Mouse (Mus musculus) stomach, postnatal 0 days (tissue): ENCODE results near the gene Vegfa. TPM values are rescaled to one million over a fixed set of nuclear protein-coding genes. Genes with fewer than 3 reads are reported as not detected.
A peak's percentile ranks its signal among the peaks of the same experiment; 100 is the strongest.

ENCODE experiments used
- ATAC-seq: fragments of 200-750 bp; cut with Nextera tagmentation; 2 replicates; pipeline ENCODE4 v1.8.0; 2017; ENCODE audit not compliant: low FRiP score, low TSS enrichment
- DNase-seq: peaks from one replicate; pipeline ENCODE4 v3.0.0-alpha.2; 2016; ENCODE audit warnings: low spot score
- H3K27ac ChIP-seq: fragments of 300-500 bp; sonication (generic); replicated peaks from 2 replicates; pipeline ENCODE4 v1.5.1; 2014; ENCODE audit warnings: mild to moderate bottlenecking, control low read depth
- H3K27me3 ChIP-seq: fragments of 300-500 bp; sonication (generic); 2 replicates; pipeline ENCODE4 v1.6.1; 2014; ENCODE audit warnings: low read length; ENCODE audit not compliant: control insufficient read depth, insufficient read depth
- H3K36me3 ChIP-seq: fragments of 300-500 bp; sonication (generic); 2 replicates; pipeline ENCODE4 v1.6.1; 2014; ENCODE audit warnings: low read length, mixed read lengths; ENCODE audit not compliant: control insufficient read depth, insufficient read depth
- H3K4me1 ChIP-seq: fragments of 300-500 bp; sonication (generic); replicated peaks from 2 replicates; pipeline ENCODE4 v1.6.1; 2014; ENCODE audit warnings: antibody characterized with exemption; ENCODE audit not compliant: control insufficient read depth, insufficient read depth
- H3K4me2 ChIP-seq: fragments of 300-500 bp; sonication (generic); replicated peaks from 2 replicates; pipeline ENCODE4 v1.6.1; 2014; ENCODE audit warnings: low read depth, mild to moderate bottlenecking, control low read depth, moderate library complexity
- H3K4me3 ChIP-seq: fragments of 300-500 bp; sonication (generic); 2 replicates; pipeline ENCODE4 v1.5.1; 2014; ENCODE audit warnings: low read depth, low read length, control low read depth
- H3K9ac ChIP-seq: fragments of 300-500 bp; sonication (generic); 2 replicates; pipeline ENCODE4 v1.6.1; 2014; ENCODE audit warnings: mild to moderate bottlenecking, low read length, control low read depth, mixed read lengths
- H3K9me3 ChIP-seq: fragments of 300-500 bp; sonication (generic); 2 replicates; pipeline ENCODE4 v1.6.1; 2016; ENCODE audit warnings: low read length; ENCODE audit not compliant: control insufficient read depth
- CTCF ChIP-seq: IDR thresholded peaks from 2 replicates; pipeline ENCODE4 v1.5.1; 2016; ENCODE audit warnings: antibody characterized with exemption, low read depth, mild to moderate bottlenecking, moderate library complexity
- EP300 ChIP-seq: optimal IDR thresholded peaks from 2 replicates; pipeline ENCODE3; 2016; ENCODE audit warnings: antibody characterized with exemption
- WGBS: fragments of 180-500 bp; shearing (Covaris S2); extraction: QIAGEN DNeasy Blood & Tissue Kit; methylation state at CpG from one replicate; pipeline ENCODE4 v1.1.7; 2014; 5-methylcytosine and 5-hydroxymethylcytosine counted together
- polyA plus RNA-seq: library from polyadenylated mRNA; unstranded; fragments of >200 nt; fragmentation: Nextera tagmentation; extraction: Ambion mirVana; gene quantifications from 2 replicates; pipeline ENCODE4 v1.2.1, GENCODE M21; 2015

Vegfa gene
- polyA plus RNA-seq, 1 experiment from 2014 or later: 3.1 TPM

GRCm38 (mm10) chr17:46012211-46012610 is 20.0 kb downstream of the Vegfa start:
- 0 out of 2 replicates have a peak, but pooled peaks cover 3% of the 10 kb centered on the region for H3K36me3 ChIP-seq
- DNase-seq (no peak), ATAC-seq (peak; percentile 29; the same call in 1 of the 2 replicates)
- no peak for TF ChIP-seq CTCF
- no peak for TF ChIP-seq EP300
- H3K9me3 ChIP-seq: no peaks in the 10 kb centered on the region
- H3K27ac ChIP-seq: 0 out of 2 replicates have a peak overlapping the region, but pooled peaks have one; percentile 40
- no peak overlapping the region for H3K9ac ChIP-seq
- H3K27me3 ChIP-seq: no peaks in the 10 kb centered on the region
- 22% methylated on average over 8 of the region's 8 CpGs for WGBS
- H3K4me1 ChIP-seq: no peaks in the 10 kb centered on the region
- H3K4me3 ChIP-seq: no peak overlapping the region
- no peak overlapping the region for H3K4me2 ChIP-seq

DNA sequence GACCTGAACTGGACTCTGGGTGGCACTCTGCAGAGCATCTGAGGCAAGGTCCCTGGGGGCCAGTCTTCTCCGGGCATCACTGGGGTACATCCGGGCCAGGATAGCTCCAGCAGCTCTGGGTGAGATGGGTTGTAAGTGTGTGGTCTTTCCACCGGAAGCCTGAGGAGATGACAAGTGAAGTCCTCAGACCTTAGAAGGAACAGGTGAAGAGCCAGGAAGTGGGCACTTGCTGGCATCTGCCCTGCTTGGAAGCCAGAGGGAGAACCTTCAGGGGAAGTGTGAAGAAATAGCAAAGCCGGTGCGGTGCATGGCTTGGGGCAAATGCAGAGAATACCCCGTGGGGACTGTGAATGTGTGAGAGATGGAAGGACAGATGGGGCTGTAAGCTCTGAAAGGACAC is 21.7 kb downstream of the Vegfa start:
- 88% methylated on average over 6 of the region's 6 CpGs for WGBS
- Histone ChIP-seq H3K4me3 (no peak overlapping the region), H3K27ac (no peak overlapping the region), H3K36me3 (no peaks in the 10 kb centered on the region), H3K27me3 (no peaks in the 10 kb centered on the region), H3K9ac (no peak overlapping the region), H3K9me3 (no peaks in the 10 kb centered on the region), H3K4me1 (no peaks in the 10 kb centered on the region; the same call in 1 of the 2 replicates), H3K4me2 (no peak overlapping the region)
- TF ChIP-seq EP300 (no peak), CTCF (no peak)
- DNase-seq (no peak), ATAC-seq (no peak)

DNA sequence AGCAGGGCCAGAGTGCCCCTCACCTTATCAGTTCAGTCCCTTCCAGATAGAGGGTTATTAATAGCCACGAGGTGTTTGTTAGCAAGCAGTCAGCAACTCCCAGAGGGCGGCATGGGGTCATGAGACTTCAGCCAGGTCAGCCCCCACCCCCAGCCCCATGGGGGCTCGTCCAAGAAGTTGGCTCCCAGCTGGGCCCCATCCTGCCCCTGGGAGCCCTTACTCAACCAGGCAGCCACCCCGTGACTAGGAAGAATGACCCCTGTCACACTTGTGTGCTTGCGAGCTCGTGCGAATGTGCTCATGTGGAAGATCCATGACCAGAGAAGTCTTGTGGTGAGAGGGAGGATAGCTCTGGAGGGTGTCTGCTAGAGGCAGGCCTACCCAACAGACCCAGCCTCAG is 23.0 kb downstream of the Vegfa start:
- no peak for DNase-seq

DNA sequence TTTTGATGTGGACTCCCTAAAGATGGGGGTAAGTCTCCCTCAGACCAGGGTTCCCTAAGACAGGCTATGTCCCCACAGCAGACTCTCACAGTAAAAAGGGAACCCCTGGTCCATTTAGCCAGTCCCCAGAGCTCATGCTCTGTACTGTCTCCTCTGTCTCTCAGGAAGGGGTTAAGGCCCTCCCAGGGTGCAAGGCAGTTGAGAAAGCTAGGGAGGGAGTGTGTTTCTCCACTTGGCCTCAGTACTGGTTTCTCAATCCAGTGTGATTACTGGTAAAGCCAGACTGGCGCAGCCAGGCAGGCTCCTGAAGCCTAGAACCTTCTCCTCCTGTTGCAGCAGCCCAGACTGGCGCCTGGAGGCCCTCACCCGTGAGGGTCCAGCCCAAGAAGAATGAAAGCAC is 26.7 kb downstream of the Vegfa start:
- WGBS: 67% methylated on average over 3 of the region's 3 CpGs
- H3K9ac ChIP-seq: no peak overlapping the region
- no peaks in the 10 kb centered on the region; the same call in 1 of the 2 replicates for H3K4me1 ChIP-seq
- DNase-seq (peak; percentile 13), ATAC-seq (no peak)
- no peaks in the 10 kb centered on the region for H3K9me3 ChIP-seq
- TF ChIP-seq EP300 (no peak), CTCF (no peak)
- H3K4me3 ChIP-seq: no peak overlapping the region
- H3K27me3 ChIP-seq: no peaks in the 10 kb centered on the region
- peak overlapping the region; percentile 53; the same call in 1 of the 2 replicates for H3K27ac ChIP-seq
- no peak overlapping the region for H3K4me2 ChIP-seq
- no peaks in the 10 kb centered on the region for H3K36me3 ChIP-seq

More for the DNA sequence above, 23.0 kb downstream of the Vegfa start:
- no peak for ATAC-seq
- Histone ChIP-seq H3K4me3 (no peak overlapping the region), H3K4me2 (no peak overlapping the region), H3K9me3 (no peaks in the 10 kb centered on the region), H3K9ac (no peak overlapping the region), H3K27me3 (no peaks in the 10 kb centered on the region), H3K36me3 (no peaks in the 10 kb centered on the region), H3K27ac (no peak overlapping the region), H3K4me1 (no peaks in the 10 kb centered on the region; the same call in 1 of the 2 replicates)
- TF ChIP-seq EP300 (no peak), CTCF (no peak)
- 51% methylated on average over 7 of the region's 7 CpGs for WGBS

DNA sequence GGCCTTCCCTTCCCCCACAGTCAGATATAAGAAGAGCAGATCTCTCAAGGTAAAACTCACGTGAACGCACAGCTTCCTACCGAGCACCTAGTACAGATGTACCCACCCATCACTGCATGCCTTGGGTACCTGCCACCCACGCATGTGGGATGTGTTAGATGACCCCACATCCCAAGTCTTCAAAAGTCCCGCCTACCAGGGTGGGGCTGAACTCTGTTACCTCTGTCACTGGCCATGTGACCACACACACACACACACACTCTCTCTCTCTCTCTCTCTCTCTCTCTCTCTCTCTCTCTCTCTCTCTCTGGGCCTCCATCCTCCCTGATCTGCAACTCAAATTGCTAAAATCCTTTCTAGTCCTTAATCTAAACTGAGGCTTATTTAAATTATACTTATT is 27.7 kb downstream of the Vegfa start:
- Histone ChIP-seq H3K4me1 (no peaks in the 10 kb centered on the region; the same call in 1 of the 2 replicates), H3K36me3 (no peaks in the 10 kb centered on the region), H3K27ac (peak overlapping the region; percentile 46; the same call in 1 of the 2 replicates), H3K4me2 (no peak overlapping the region), H3K9ac (no peak overlapping the region), H3K27me3 (no peaks in the 10 kb centered on the region), H3K9me3 (no peaks in the 10 kb centered on the region), H3K4me3 (no peak overlapping the region)
- ATAC-seq (peak; percentile 63; the same call in 1 of the 2 replicates), DNase-seq (peak; percentile 68)
- no peak for TF ChIP-seq CTCF
- no peak for TF ChIP-seq EP300
- WGBS: 47% methylated on average over 5 of the region's 5 CpGs

DNA sequence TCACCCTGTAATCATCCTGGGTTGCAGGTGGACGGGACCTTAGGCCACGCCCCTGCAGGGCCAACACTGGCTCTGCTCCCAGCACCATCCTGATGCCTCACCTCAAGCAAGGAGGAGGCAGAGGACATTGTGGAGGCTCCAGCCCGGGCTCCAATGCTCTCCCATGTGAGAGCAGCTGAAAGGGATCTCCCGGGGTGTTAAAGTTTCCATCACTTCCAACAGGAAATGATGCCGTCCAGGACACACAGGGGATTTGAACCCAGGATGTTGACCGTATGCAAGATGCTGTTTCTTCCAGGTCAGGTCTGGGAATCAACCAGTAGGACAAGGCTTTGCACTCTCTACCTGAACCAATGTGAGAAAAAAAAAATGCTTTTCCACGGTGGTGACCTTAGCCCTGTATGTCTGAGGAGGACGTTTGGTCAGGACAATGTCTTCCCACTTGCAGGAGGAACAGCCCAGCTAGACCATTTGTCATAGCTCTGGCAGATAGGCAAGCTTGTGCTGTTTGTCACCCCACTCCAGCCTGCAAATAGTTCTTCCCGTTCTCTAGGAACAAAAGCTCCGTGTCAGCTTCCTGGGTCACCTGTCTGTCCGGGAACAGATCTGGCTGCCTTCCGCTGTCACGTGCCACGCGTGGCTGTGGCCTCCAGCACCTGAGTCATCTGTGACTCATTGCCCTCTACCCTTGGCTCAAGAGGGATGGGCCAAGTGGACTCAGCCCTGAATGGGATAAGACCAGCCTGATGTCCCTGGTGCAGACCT is 28.3 kb downstream of the Vegfa start:
- no peak overlapping the region for H3K9ac ChIP-seq
- no peaks in the 10 kb centered on the region for H3K27me3 ChIP-seq
- no peak for TF ChIP-seq EP300
- no peak for TF ChIP-seq CTCF
- H3K4me1 ChIP-seq: no peaks in the 10 kb centered on the region; the same call in 1 of the 2 replicates
- H3K9me3 ChIP-seq: no peaks in the 10 kb centered on the region
- peak; percentile 83 for DNase-seq
- 51% methylated on average over 15 of the region's 15 CpGs for WGBS
- no peaks in the 10 kb centered on the region for H3K36me3 ChIP-seq
- H3K27ac ChIP-seq: peak overlapping the region; percentile 46; the same call in 1 of the 2 replicates
- no peak overlapping the region for H3K4me3 ChIP-seq
- H3K4me2 ChIP-seq: no peak overlapping the region
- peak; percentile 92 for ATAC-seq
